Mouse (Mus musculus): ENCODE results near the gene Grid2. TPM values are rescaled to one million over a fixed set of nuclear protein-coding genes. Genes with fewer than 3 reads are reported as not detected.

Gene Grid2
- total RNA-seq, 2 experiments from 2014 or later = 17.2 to 22.0 TPM

DNA sequence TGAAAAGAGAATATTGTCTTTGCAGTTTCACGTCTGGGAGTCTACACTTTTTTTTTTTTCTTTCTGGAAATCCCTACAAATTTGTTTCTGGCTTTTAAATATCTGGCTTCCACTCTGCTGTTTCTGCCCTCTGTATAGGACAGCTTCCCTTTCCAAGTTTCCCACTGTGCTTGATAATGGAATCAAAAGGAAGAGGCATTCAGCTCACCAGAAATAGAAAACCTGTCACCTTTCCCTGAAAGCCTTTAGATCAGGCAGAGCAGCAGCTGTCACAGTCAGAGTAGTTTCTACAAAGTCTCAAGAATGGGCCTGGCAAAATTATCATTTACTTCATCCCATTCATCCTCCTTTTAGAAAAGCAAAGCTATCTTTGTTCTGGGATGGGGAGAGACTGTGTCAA, 1042.0 kb downstream of the Grid2 start:
- DNase-seq (ENCODE audit: low spot score in 2 of 2) = no peak

DNA sequence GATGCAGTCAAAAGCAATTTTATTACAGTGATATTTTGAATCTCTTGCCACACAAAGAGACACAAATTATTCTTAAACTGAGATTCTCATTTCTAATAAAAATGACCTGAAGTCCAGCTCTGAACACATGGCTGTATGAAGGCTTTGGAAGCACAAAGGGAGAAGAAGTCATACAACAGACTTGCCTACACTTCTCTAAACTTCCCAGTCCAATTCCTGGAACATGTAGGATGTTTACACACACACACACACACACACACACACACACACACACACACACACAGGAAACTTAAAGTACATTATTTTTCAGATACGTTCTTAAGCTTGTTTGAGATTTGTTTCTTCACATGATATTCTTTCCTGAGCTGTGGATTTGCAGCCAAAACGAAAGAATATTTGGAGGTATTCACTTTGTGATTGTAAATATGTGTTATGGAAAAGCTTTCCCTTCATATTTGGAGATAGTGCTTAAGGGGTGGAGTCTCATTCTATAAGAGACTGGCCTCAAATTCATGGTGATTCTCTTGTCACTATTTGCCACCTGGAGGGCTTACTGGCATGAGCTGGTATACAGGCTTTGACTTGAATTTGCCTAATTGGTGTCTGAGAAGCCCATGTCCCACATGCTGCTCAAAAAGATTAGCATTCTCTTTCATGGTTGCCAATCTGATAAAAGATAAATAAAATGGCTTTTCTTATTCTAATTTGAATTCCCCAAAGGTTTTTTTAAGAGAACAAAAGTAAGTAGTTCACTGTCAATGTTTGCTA, 1049.2 kb downstream of the Grid2 start:
- DNase-seq (ENCODE audit: low spot score in 2 of 2) = no peak

DNA sequence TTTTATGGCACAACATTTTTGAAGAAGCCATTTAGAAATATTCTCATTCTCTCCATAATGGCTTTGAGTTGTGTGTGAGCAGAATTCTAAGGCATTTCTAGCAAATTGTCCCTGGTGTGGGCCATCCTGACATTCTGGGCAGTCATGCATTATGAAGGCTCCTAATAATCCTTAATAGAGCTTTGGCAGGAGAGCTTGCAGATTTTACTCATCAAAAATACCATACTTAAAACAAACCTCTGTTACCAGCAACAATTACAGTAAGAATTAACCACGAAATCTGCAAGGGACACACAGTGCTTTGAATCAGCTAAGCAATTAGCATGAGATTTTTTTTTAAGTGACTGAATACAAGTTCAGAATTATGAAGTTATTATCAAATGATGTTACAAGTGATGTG, 1053.0 kb downstream of the Grid2 start:
- DNase-seq (ENCODE audit: low spot score in 2 of 2) = no peak

DNA sequence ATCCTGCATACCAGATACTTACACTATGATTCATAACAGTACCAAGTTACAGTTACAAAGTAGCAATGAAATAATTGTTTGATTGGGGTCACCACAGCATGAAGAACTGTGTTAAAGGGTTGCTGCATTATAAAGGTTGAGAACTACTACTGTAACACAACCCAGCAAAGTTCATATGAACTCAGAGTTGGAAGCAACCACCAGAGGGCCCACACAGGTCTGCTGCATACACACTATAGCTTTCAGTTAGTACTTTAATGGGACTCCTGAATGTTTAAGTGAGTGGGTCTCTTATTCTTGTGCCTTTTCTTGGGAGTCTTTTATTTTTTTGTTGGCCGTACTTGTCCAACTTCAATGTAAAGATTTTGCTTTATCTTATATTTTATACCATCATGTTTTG, 1057.5 kb downstream of the Grid2 start:
- no peak for DNase-seq (ENCODE audit: low spot score in 2 of 2)

DNA sequence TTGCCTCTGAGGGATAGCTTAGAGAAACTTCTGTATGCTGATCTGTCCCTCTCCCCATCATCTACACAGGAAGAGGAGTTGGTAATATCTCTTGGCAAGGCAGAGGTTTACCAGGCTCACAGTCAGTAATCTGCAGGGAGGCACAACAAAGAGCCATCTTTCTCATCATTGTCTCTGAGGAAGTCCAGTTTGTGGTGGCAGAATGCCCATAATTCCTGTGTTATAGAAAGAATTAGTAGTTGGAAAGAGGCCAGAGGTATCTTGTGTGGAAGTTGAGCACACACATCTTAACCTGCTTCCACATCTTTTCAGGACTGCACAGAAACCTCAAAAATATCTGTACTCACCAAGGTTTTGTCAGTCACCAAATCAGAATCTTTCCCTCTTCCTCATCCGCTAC, 1071.3 kb downstream of the Grid2 start:
- no peak for DNase-seq (ENCODE audit: low spot score in 2 of 2)

DNA sequence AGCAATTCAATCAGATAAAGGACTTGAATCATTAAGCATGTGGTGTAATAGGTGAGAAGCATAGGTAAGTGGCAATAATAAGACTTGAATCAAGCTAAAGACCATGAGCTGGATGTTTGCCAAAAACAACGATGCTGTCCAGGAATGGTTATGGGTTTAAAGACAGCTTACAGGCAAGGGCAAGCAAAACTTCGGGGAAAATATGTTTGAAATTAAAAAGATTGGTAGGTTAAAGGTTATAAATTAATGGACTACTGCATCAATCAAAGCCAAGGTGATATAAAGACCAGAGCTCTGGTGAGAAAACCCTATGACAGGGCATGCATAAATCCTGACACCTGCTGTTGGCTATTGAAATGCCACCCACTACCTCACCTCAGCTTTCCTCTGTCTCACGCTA, 1072.2 kb downstream of the Grid2 start:
- no peak for DNase-seq (ENCODE audit: low spot score in 2 of 2)

DNA sequence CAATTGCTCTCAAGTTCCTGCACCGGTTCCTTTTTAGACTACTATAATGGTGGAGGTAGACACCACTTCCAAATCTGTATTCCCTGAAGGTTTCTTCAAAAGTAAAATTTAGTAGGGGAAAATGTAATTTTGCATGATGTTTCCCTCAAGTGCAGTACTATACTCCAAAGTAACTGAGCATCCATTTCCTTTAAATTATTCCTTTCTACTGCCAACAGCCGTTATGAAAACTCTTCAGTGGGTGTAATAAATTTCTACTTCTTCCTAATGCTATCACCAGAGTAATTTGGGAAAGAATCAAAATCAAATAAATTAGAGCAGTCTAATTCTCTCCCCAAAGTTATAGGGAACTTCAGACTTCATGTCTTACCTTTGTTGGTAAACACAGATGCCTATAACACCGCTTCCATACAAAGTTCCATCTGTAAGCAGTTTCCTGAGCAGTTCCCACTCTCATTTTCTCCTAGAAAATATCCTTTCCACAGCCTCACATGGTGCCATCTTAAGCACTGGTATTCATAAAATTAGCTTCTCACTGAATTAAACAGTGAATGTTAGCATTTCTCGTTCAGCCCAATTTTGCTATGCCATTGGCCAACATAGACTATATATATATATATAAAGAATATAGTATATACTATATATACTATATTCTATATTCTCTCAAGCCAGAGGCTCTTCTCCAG, 1142.9 kb downstream of the Grid2 start:
- DNase-seq (ENCODE audit: low spot score in 2 of 2) = no peak

DNA sequence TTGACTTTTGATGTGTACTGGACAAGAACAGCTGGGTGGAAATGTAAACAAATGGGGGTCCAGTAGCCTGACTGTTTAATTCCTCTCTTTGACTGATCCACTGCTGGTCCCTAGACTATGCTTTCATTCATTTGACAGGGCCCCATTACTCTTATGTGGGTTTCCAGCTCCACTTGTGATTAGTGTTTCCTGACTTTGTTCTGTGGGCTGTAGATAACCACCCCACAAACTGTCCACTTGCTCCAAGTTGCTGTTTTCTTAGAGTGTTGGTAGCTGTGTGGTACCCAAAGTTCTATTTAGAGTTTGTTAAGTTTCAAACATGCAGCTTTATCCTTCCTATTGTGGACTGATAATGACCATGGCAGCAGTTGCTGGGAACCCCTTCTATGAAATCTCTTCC, 1172.0 kb downstream of the Grid2 start:
- no peak for DNase-seq (ENCODE audit: low spot score in 2 of 2)

DNA sequence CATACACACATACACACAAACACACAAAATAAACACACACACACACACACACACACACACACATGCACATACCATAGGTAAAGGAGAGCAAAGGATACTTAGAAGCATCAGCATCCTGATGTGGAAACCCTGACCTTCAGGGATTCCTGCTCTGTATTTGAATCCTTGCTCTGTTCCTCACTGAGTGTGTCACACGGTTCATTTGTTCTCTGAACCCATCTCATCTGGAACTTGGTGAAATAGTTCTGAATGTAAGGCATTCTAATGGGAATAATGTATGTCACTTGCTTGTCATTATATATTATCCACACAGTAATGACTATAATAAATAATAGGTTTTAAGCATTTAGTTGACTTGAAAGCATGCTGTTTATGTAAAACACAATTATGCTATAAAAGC, 1173.2 kb downstream of the Grid2 start:
- DNase-seq (ENCODE audit: low spot score in 2 of 2) = no peak

DNA sequence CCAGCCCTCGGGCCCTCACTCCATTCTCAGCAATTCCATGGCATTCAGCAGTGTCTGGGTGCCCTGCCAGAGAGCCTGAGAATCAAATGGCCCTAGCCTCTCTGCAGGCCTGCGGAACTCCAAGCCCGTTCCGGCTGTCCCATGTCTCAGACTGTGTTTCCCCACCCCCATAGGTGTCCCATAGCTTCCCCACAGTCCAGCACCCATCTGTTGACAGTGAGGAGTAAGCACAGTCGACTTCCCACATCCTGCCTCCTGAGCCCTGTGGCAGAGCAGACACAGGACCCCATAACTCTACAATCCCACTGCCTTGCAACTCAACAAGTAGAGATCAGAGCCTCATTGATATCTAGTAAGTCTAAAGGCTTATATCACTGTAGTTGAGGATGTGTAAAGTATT, 1192.5 kb downstream of the Grid2 start:
- DNase-seq (ENCODE audit: low spot score in 2 of 2) = no peak

DNA sequence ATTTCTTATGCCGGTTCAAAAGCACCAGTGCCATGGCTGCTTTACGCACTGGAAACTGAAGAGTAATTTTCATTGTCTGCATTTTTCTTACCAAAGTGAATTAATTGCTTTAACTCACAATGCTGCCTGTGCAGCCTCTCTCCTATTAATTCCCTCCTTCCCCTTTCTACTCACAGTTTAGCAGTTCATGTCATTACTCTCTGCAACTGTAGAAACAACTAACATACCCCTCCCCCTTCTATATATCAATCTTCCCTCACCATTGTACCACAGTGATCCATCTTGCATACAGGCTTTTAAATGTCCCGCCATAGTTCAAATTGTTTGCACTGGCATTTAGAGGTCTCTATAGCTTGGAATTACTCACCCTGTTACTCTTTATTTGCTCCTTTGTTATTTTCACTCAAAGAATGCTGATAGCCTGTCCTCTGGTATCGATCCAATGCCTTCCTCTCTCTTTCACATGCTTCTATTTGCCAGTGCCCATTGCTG, 1193.2 kb downstream of the Grid2 start:
- no peak for DNase-seq (ENCODE audit: low spot score in 2 of 2)

DNA sequence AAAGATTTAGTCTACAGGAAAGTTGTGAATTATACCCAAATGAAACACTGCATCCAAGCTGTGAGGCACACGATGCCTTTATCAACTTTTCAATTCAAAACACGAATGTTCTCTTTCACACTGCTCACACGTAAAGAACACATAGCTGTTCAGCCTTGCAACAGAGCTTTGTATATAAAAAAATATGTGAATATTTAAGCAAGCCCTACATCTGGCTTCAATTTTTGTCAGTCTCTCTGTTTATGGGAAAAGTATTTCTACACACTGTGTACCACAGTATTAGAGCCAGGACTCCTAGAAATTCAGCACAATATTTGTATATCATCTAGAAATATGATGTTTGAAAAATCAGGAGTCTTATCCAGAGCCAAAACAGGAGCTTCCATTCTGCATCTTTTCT, 1195.1 kb downstream of the Grid2 start:
- DNase-seq (ENCODE audit: low spot score in 2 of 2) = no peak

DNA sequence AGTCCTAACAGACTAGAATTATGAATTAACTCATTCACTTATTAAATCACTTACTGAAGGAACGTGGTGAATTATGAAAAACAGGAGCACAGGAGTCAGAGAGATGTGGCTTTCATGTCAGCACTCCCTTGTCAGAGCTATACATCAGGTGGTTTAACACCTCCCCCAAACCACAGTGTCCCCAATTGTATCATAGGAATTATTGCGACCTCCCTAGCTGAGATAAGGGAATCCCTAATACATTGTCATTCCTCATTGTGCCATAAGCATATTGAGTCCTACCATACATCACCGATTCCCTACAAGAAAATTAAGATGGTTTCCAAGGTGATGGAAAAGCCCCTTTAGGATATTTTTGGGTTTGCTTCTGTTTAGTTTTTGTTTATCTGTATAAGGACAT, 1224.2 kb downstream of the Grid2 start:
- no peak for DNase-seq (ENCODE audit: low spot score in 2 of 2)

DNA sequence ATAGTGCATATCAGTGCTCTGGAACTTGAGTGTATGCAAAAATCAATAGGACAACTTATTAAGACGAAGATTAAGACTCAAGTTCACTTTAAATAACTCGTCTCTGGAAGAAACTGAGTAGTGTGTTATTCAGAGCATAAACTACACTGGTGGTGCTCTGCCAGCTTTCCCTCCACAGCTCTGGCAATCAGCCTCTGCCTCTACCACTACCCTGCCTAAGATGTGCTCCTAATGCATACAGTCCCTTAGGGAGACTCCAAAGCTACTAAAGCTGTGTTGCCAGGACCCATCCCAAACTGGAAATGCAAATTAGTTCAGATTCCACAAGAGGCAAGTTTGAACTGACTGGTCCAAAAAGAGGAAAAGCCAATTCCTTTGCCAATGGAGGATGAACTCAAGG, 1224.9 kb downstream of the Grid2 start:
- no peak for DNase-seq (ENCODE audit: low spot score in 2 of 2)

DNA sequence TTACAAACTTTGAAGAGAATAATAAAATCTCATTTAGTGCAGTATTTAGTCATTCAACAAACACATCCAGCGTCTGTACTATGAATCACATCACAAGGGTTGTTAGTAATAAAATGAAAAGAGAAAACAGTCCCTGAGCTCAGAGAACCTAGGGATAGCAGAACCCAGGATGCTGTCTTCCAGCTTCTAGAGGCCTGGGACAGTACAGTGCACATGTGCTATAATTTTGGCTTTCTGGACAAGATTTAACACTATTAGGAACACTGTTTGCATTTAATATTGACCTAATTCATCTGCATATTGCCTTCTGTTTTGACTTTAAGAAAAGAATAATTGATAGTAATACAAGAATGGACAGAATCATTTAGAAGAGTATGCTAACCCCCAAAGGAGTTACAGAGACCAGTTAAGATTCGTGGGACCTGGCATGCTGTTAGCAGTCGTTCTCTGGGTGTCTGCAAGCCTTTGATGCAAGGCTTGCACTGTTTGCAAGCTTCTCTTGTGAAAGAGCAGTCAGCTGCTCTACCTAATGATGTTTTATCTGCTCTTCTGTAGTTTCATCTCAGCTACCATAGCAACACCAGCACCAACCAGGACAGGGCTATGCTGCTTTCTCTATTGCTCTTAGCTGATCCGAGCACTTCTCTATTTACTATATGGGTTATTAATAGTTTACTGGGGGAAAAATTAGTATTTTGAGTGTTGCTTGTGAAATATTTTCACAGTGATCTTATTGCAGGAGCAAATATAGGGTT, 1234.8 kb downstream of the Grid2 start:
- peak in 1 of 2 experiments; percentile 4 for DNase-seq (ENCODE audit: low spot score in 2 of 2)

DNA sequence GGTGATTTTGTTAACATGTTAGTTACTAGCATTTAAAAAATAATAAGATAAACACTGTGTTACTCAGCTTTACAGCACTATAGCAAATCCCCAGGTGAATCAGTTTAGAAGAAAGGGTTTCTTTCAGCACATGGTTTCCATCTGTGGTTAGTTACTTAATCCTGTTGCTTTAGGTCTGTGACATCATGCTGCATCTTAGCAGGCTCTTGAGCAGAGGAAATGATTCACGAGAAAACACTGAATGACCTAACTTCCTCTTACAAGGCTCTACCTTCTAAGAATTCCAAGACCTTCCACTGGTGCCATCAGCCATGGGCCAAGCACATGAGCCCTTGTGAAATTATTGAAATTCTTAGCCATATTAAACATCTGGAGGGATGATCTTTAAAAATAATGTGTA, 1248.7 kb downstream of the Grid2 start:
- DNase-seq (ENCODE audit: low spot score in 2 of 2) = no peak

DNA sequence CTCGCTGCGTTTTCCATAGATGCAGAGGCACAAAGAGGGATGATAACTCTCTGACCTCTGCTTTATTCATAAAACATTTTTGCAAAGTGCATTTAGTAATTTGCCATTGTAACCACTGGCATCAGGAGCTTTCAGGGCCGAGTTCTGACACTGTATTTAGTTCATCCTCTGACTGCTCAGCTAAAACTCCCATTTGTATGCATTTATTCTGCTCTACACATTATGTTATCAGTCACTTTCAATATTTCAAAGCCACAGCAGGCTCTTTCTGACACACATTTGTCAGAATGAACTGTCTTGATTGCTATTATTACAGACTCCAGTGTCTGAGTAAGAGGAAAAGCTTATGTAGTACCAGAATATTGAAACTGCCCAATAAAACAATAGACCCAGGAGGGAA, 1286.5 kb downstream of the Grid2 start:
- DNase-seq (ENCODE audit: low spot score in 2 of 2) = no peak

DNA sequence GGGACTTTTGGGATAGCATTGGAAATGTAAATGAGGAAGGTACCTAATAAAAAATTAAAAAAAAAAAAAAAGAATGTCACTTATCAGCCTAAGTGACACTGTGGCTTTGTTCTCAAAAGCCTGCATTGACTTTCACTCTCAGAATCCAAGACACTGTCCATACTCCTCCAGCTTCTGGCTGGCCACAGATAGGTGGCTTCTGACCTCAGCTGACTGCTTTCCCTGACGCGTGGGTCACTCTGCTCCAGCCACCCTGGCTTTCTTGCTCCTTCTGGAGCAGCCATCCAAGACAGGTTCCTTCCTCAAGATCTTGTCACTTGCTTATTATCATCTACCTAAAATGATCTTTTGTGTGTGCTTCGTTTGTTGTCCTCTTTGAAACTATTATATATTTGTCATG, 1298.0 kb downstream of the Grid2 start:
- no peak for DNase-seq (ENCODE audit: low spot score in 2 of 2)

DNA sequence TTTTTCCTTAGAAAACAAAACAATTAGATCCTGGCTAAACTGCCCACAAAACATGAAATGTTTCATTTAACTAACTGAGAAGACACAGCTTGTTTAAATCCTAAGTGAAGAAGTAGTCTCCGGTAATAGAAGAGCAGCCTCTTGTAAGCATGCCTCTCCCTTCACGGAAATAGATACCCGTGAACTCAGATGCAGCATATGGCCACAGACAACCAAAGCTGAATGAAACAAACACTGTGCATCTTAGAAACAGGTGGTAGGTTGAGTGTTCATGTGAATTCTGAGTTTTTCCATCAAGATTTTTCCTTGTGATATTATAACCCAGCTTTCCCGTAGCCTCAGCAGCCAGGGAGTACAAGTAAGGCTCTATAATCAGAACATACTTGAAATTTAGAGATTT, 1299.5 kb downstream of the Grid2 start:
- no peak for DNase-seq (ENCODE audit: low spot score in 2 of 2)

DNA sequence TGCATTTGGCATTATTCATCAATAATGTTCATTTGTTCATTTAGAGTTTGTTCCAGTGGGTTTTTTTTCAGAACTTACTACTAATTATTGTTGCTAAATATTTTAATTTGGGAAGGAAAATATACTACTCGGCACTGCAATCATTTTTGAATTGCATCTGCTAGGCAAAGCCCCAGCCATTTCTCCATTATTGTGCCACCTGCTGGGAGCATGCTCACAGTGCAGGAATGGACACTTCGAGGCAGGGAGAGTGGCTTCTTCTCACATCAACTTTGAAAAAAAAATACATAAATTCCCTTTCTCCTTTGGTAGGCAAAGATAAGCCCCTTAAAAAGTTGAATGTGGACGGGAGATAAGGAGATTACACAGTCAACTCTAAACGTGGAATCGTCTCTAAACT, 1312.9 kb downstream of the Grid2 start:
- DNase-seq (ENCODE audit: low spot score in 2 of 2) = peak; percentile 22 to 57

DNA sequence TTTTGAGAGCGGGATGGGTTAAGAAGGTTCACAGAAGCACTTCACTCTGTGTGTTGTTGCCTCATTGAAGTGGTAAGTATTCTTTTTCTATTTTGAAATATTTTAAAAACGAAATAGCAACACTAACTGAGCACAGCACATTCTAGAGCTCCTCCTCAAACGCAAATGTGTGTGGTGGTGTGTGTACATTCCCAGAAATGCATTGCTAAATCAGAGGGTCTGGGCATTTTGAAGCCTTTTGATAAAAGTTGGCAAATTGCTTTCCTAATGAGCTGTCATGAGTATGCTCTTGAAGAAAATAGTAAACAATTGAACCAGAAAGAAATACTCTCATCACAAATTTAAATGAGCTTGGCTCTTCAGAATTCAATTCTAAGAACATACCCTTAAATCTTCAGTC, 1325.7 kb downstream of the Grid2 start:
- DNase-seq (ENCODE audit: low spot score in 2 of 2) = no peak

Measured in layer of hippocampus, postnatal 14 days (tissue).